Mouse (Mus musculus) urinary bladder, postnatal 25 days (tissue): ENCODE data around the gene Cntn1.

Source experiments
- DNase-seq: peaks from one replicate; pipeline ENCODE4 v3.0.0; 2022; ENCODE audit warnings: low spot score

The Cntn1 gene

GRCm38 (mm10) chr15:92137026-92137425 lies 86.1 kb downstream of the Cntn1 start:
- no peak for DNase-seq

DNA sequence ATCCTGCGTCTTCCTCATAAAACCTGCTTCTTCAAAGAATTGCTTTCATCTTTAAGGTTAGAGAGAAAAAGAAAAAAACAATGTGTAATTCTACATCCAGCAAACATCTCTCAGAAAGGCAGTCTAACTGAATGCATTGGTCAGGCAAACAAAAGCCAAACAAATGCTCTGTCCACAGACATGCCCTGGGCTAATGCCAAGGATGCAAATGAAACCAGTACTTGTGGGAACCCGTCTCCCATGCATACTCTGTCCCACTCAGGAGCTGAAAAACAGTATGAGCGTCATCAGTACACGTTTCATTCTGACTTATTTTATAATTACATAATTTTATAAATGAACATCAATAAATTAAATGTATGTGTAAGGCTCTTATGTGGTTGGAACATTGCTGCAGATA lies 91.0 kb downstream of the Cntn1 start:
- no peak for DNase-seq

GRCm38 (mm10) chr15:92154921-92155320 lies 104.0 kb downstream of the Cntn1 start:
- DNase-seq, result no peak

- no peak for DNase-seq
These were observed 109.8 kb downstream of the Cntn1 start for GRCm38 (mm10) chr15:92160855-92161162.

DNA sequence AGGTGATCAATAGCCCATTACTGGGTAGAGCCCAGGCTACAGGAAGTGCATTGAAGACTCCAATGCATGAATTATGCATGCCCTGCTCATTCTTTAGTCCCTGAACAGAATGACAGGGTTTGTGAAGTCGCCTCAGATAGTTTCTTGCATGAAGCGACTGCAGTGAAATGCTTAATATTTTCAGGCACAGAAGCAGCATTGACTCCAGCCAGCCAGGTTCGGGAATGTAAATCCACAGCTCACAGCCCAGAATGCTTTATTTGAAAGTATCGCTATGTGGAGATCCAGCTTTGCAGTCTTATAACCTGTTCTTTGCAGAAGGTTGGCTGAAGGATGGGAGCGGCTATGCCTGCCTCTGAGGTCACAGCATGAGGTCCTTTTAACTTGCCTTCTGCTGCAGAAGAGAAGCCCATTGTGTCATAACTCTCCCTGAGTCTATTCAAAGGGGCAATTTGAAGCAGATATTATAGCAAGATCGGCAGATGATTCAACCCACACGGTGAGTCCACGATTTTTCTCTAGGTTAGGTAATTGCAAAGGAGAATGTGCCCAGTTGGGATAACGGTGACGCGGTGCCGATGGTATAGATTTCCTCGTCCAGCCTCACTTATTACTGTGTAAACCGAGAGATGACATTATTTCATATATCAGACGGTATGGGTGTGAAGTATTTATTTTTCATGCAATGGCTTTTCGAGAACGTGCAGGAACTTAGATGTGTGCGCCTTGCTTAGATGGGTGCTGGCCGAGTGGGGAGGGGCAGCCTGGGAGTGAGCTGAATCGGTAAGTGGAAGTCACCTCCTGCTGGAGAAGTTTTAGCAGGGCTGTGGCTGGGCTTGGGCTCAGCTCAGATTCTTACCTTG lies 110.4 kb downstream of the Cntn1 start:
- no peak for DNase-seq

DNA sequence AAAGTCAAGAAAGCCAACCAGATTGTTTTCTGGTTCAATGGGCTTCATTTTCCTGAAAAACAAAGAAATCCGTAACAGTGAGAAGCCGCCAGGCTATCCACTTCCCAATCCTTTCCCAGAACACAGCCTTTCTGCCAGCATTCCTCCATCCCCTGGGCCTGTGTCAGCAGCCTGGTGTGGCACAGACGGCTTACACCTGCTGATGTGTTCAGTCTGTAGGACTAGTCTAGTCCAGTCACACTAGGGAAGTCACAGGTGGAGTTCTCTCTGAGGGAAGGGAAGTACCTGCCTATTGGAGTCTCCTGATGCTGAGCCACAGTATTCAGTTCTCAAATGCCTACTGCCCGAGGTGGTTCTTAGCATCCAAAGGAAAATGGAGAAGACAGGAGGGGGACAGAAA lies 111.9 kb downstream of the Cntn1 start:
- no peak for DNase-seq

- DNase-seq, result no peak
These were observed 113.2 kb downstream of the Cntn1 start for GRCm38 (mm10) chr15:92164127-92164526.

DNA sequence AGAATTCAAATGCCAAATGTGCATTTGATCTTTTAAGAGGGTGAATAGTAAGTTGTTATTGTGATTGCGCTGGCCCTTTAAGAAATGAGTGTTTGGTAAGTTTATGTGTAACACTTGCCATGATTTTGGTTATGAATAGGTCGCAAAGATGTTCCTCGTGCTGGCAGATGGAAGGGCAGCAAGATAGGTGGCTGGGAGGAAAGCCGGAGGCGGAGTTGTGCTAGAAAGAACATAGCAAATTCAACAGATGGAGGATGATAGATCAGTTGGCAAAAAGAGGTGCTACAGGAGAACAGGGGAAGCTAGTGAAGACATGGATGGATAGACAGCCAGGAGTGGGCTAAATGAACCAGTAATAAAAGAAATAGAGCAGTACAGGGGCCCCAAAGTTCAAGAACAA lies 115.3 kb downstream of the Cntn1 start:
- no peak for DNase-seq

DNA sequence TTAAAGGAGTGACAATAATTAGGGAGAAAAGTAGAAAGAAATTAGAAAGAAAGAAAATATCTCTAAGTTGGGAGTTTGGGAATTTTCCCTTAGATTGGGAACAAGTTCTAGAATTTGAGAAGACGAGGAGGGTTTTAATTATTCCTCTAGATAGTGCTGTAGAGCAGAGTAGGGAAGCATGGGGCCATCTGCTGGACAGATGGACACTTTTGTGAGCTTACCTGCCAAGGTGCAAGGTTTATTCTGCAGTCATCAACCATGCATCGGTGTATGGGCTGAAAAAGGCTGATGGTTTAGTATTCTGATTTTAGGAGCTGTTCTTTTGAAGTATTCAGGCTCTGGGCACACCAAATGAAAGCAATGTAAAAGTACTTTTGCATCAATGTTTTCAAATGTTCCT lies 124.8 kb downstream of the Cntn1 start:
- no peak for DNase-seq

GRCm38 (mm10) chr15:92177413-92177812 lies 126.4 kb downstream of the Cntn1 start:
- no peak for DNase-seq

DNA sequence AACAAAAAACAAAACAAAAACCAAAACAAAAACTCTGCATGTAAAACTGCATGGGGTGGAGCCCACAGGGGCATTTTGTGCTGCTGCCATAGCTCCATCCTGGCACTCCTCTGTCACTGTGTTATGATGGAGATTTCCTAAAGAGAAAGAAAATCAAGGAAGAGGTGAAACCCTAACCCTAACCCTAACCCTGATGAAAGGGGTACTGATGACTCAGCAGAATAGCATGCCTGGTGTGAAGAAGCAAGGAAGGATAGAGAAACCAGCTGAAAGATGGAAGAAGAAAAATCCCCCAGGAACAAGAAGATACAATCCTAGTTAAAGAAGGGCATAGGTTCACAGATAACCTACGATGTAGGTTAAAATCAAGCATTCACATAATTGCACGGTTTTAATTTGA lies 134.5 kb downstream of the Cntn1 start:
- DNase-seq, result no peak

DNA sequence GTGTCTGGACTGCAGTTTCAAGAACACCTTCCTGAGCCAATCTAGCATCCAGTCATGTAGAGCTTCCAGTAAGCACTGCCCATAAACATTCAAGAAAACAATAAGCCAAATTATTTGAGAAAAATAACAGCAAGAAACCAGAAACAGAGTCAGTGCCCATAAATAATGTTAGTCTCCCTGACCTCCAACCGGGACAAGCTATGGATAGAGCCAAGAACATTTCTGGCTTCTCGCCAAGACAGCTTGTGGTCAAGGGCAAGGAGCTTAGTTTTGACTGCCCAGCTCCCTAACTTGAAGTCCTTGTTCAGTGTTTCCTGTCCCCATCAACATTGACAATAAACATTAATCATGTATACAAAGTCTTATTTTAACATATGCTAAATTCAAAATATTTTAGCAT lies 139.0 kb downstream of the Cntn1 start:
- DNase-seq, result no peak

DNA sequence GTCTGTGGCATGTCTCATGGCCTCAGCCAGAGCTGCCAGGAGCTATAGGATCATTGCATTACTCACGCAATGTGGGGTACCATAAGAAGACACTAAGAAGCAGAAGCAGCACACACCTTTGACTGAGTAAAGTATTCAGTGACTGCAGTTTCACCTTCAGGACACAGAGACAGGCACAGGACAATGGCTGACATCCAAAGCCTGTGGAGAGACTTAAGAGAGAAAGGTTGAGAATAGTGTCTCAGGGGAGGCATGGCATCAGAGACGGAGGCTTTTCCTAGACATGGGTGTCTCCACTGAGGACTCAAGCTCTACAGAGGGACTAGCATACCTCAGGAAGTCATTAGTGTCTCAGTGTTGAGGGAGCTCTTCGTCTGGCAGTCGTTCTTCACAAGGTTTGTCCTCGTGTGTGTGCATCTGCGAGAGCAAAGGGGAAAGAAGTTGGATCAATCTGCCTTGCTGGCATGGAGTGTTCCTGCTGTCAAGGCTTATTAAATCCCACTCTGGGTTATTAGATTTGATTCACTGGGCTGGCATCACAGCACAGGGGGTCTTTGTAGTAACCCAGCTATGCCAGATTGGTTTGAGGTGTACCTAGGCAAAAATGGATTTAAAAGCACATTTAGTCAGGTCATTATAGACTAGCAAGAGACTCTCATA lies 149.5 kb downstream of the Cntn1 start:
- DNase-seq, result no peak

- DNase-seq, result no peak
These were observed 155.7 kb downstream of the Cntn1 start for GRCm38 (mm10) chr15:92206695-92207094.

- DNase-seq, result no peak
These were observed 158.8 kb downstream of the Cntn1 start for GRCm38 (mm10) chr15:92209778-92210177.

DNA sequence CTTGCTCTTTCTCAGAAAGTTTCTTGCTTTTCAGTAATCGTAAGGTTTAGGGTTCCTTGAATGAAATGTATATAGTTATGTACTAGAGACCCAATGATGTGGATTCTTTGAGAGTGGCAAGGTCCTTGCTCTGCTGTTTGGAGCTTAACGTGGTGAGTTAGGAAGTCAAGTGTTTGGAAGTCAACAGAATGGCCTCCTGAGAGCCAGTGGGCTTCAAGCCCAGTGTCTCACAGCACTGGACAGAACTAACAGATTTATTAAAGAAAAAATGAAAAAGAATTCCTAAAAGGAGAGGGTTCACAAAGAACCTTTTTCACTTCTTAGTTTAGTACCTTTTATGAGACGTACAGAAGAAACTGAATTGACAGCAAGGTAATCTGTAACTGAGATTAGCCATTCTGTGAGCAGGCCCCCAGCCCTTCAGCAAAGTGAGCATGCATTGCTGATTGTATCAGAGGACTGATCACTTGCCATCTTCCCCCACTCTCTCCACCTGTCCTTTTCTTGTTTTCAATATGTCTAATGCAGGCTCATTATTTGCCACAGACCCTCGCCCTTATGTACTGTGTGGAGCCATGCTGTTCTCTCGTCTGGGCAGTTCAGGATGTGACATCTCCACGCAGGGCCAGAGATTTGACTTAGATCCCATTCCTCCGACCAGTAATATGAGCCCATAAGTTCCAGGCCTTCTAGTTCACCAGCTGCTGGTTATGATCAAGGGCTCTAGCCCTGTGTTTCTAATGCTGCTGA lies 159.7 kb downstream of the Cntn1 start:
- no peak for DNase-seq

- DNase-seq, result no peak
These were observed 164.9 kb downstream of the Cntn1 start for GRCm38 (mm10) chr15:92215841-92216240.

GRCm38 (mm10) chr15:92221446-92221845 lies 170.5 kb downstream of the Cntn1 start:
- DNase-seq, result no peak

GRCm38 (mm10) chr15:92231386-92231785 lies 180.4 kb downstream of the Cntn1 start:
- no peak for DNase-seq

DNA sequence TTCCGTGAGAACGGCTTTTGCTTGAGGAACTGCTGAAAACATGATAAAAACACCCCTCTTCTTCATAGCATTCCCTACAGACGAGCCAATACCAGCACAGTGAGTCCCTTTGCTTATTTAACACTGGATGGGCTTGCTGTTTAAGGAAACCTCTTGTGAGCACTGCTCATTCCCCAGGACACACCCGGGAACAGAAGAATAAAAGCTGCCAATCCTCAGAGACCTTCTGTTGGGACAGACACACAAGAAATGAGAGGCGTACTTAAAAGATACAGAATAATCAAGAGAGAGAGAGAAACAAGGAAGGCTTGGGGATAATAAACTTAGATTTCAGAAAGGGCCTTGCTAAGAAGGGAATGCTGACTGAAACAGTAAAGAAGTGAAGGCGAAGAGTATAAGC lies 184.9 kb downstream of the Cntn1 start:
- DNase-seq, result no peak

DNA sequence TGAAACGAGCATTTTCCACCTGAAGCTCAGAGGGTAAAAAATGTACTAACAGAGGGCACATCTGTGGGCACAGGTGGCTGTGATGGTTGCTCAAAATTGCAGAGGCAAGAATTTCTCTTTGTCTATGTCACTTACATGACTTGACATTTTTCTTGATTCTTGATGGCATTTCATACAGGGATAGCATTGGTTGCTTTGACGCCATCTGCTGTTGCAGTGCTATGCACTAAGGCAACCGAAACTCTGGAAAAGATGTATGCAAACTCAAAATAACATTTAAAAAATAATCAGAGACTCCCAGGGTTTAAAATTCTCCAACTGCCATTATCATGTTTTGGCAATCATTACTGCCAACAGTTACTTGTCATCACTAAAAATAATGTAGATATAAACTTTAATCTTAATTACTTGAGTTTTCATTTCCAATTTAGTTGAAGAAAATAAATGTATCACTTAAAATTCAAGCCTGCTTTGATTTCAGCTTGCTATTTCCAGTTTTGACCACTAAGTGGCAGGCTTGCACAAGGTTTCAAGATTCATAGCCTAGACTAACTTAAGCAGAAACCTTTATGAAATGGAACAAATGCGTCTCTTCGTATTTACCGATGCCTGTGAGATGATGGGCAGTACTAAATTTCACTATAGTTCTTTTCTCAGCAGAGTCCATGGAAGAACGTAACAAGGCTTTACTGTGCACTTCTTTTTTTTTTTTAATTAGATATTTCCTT lies 214.2 kb downstream of the Cntn1 start:
- peak; percentile 38 for DNase-seq

DNA sequence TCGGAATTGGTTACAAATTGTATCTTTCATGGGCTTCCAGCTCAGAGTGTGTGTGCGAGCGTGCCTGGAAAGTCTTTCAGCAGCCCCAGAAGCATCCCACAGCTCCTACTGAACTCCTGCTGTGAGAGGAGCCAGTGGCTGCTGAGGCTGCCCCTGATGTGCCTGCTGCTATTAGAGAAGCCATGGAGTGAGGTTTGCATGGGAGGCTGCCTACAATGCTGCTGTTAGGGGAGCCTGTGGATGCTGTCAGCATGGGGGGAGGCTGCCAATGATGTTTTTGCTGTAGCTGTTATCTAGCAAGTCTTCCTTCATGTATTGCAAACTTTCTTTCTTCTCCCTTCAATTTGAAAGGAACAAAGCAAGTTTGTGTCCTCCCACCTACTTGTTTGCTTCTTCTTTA lies 217.4 kb downstream of the Cntn1 start:
- DNase-seq, result no peak
